Comparison of ENCODE assay signal across 8 mouse cellular contexts in genomic region chr17:43606704-43607103, GRCm38 (mm10). TPM values are rescaled to one million over a fixed set of nuclear protein-coding genes. Genes with fewer than 3 reads are reported as not detected.
DNase-seq lines count a peak whose midpoint lies in the region; ATAC-seq and TF ChIP-seq lines count a peak whose summit lies in the region.

No protein-coding gene starts in this region.

- no peak for ATAC-seq in neural tube, embryonic 15.5 days (ENCODE audit: low FRiP score)
- no peak for ATAC-seq in liver, embryonic 11.5 days (replicated peaks; ENCODE audit: low FRiP score)

- peak; percentile 85 for DNase-seq in neural tube, embryonic 10.5 days (ENCODE audit: extremely low spot score, low spot score)
- peak; percentile 20 to 45 for DNase-seq in cerebellum, adult 2 months
- DNase-seq in frontal cortex, postnatal 14 days (ENCODE audit: low spot score in 2 of 2) = peak; percentile 26 to 63
- DNase-seq in kidney, adult 9 months = peak; percentile 85
- DNase-seq in liver, embryonic 11.5 days (ENCODE audit: low spot score) = peak; percentile 61
- peak; percentile 57 for DNase-seq in retina, adult 2 months (ENCODE audit: low read depth, low spot score)
- peak; percentile 57 to 63 for DNase-seq in thymus, postnatal 36 days

- no peak overlapping the region for H3K9ac ChIP-seq in neural tube, embryonic 15.5 days (replicated peaks)
- no peak overlapping the region for H3K9ac ChIP-seq in liver, embryonic 11.5 days (ENCODE audit: low read depth, low read length)

- whole genome bisulfite sequencing in neural tube, embryonic 15.5 days = 14% methylated on average over 3 of the region's 3 CpGs
- 17% methylated on average over 3 of the region's 3 CpGs for WGBS in cerebellum, adult 2 months
- 9% methylated on average over 3 of the region's 3 CpGs for WGBS in liver, embryonic 11.5 days

- H3K4me3 ChIP-seq in neural tube, embryonic 15.5 days (replicated peaks) = no peak overlapping the region
- no peak overlapping the region for H3K4me3 ChIP-seq in cerebellum, adult 2 months (replicated peaks; ENCODE audit: insufficient read depth, low read depth, low read length)
- H3K4me3 ChIP-seq in liver, embryonic 11.5 days (ENCODE audit: low read depth, low read length) = no peak overlapping the region

- TF ChIP-seq CTCF in cerebellum, adult 2 months (IDR thresholded peaks at IDR 0.05; ENCODE audit: borderline replicate concordance, insufficient read depth, low read depth, low read length) = peak; percentile 71

- H3K27ac ChIP-seq in neural tube, embryonic 15.5 days (replicated peaks) = no peak overlapping the region
- H3K27ac ChIP-seq in cerebellum, adult 2 months (ENCODE audit: insufficient read depth, low read length) = no peak overlapping the region
- no peak overlapping the region for H3K27ac ChIP-seq in liver, embryonic 11.5 days (ENCODE audit: low read depth, low read length)

- no peak overlapping the region for H3K4me2 ChIP-seq in neural tube, embryonic 15.5 days
- H3K4me2 ChIP-seq in liver, embryonic 11.5 days = no peak overlapping the region

- no peaks in the 10 kb centered on the region for H3K36me3 ChIP-seq in neural tube, embryonic 15.5 days
- H3K36me3 ChIP-seq in liver, embryonic 11.5 days (ENCODE audit: control insufficient read depth, insufficient read depth, low read length) = no peaks in the 10 kb centered on the region

- H3K4me1 ChIP-seq in neural tube, embryonic 15.5 days = no peaks in the 10 kb centered on the region
- no peaks in the 10 kb centered on the region for H3K4me1 ChIP-seq in cerebellum, adult 2 months (ENCODE audit: control insufficient read depth, insufficient read depth, low read length)
- no peaks in the 10 kb centered on the region for H3K4me1 ChIP-seq in liver, embryonic 11.5 days (replicated peaks; ENCODE audit: control insufficient read depth, insufficient read depth, low read length)

- no peaks in the 10 kb centered on the region for H3K9me3 ChIP-seq in neural tube, embryonic 15.5 days (replicated peaks)
- H3K9me3 ChIP-seq in liver, embryonic 11.5 days (ENCODE audit: control insufficient read depth, low read length) = no peaks in the 10 kb centered on the region

- TF ChIP-seq POLR2A in cerebellum, adult 2 months (IDR thresholded peaks at IDR 0.05; ENCODE audit: borderline replicate concordance, insufficient read depth, low read length) = no peak

- H3K27me3 ChIP-seq in neural tube, embryonic 15.5 days (replicated peaks) = no peaks in the 10 kb centered on the region
- no peaks in the 10 kb centered on the region for H3K27me3 ChIP-seq in cerebellum, adult 2 months (ENCODE audit: control insufficient read depth, insufficient read depth, low read length)
- no peaks in the 10 kb centered on the region for H3K27me3 ChIP-seq in liver, embryonic 11.5 days (replicated peaks; ENCODE audit: control insufficient read depth, insufficient read depth, low read length)

RNA-seq across cellular contexts. Expression of gene Tdrd6, which starts 23.4 kb away (rescaled TPM):
- polyA plus RNA-seq in neural tube, embryonic 15.5 days (2015; fragmentation: Nextera tagmentation; extraction: Ambion mirVana) = 0.55 and 0.81 TPM in 2 replicates
- 1.6 and 1.9 TPM in 2 replicates for polyA plus RNA-seq in cerebellum, adult 2 months (2012; rRNA removed)
- polyA plus RNA-seq in liver, embryonic 11.5 days (2014; fragmentation: Nextera tagmentation; extraction: Ambion mirVana) = 0.15 TPM in 1 of 2 replicates, not detected in the other

RNA-seq across cellular contexts. Expression of gene Pla2g7, which starts 38.8 kb away (rescaled TPM):
- 66.6 and 72.6 TPM in 2 replicates for polyA plus RNA-seq in neural tube, embryonic 15.5 days (2015; fragmentation: Nextera tagmentation; extraction: Ambion mirVana)
- 201 and 209 TPM in 2 replicates for polyA plus RNA-seq in cerebellum, adult 2 months (2012; rRNA removed)
- 3.1 and 3.7 TPM in 2 replicates for polyA plus RNA-seq in liver, embryonic 11.5 days (2014; fragmentation: Nextera tagmentation; extraction: Ambion mirVana)

Comparison
In these comparisons a context has a peak if more than half of its experiments do, and no peak if none do; other contexts are left out.
1. DNase-seq: peak in every context shown above with its lines; median percentile 85 in neural tube, embryonic 10.5 days; 85 in kidney, adult 9 months; 61 in liver, embryonic 11.5 days; 60 in thymus, postnatal 36 days; 57 in retina, adult 2 months; 44 in frontal cortex, postnatal 14 days; 32 in cerebellum, adult 2 months.
2. RNA of gene Pla2g7, which starts 38.8 kb away (polyA plus RNA-seq): 201 to 209 TPM in cerebellum, adult 2 months and 66.6 to 72.6 TPM in neural tube, embryonic 15.5 days; 3.1 to 3.7 TPM in liver, embryonic 11.5 days; every median in the first group is over 10 times any median in the second.